In genomic region chr7:128403988-128404387, GRCm38 (mm10) we compare ENCODE assay signal across 27 mouse cellular contexts. TPM values are rescaled to one million over a fixed set of nuclear protein-coding genes. Genes with fewer than 3 reads are reported as not detected.
A peak's percentile ranks its signal among the peaks of the same experiment; 100 is the strongest.
DNase-seq lines count a peak whose midpoint lies in the region; ATAC-seq and TF ChIP-seq lines count a peak whose summit lies in the region.
"Had no signal": no experiment of that assay in that cellular context is flagged by ENCODE, and none has a peak within 500 bp of the region (broad histone marks: within the 10 kb centered on the region; RNA-seq: fewer than 3 reads in every experiment).

No protein-coding gene starts in this region.

- H3K4me1 ChIP-seq in liver, embryonic 11.5 days (replicated peaks; ENCODE audit: control insufficient read depth, insufficient read depth, low read length), result peaks cover 42% of the 10 kb centered on the region
- H3K4me1 ChIP-seq in liver, embryonic 16.5 days (ENCODE audit: control insufficient read depth, low read depth, low read length), result peaks cover 18% of the 10 kb centered on the region
- no peaks in the 10 kb centered on the region for H3K4me1 ChIP-seq in forebrain, postnatal 0 days (ENCODE audit: insufficient read depth)
- H3K4me1 ChIP-seq: embryonic facial prominence, embryonic 13.5 days; forebrain, embryonic 12.5 days; forebrain, embryonic 15.5 days; hindbrain, embryonic 10.5 days; hindbrain, embryonic 13.5 days had no signal

- H3K36me3 ChIP-seq in liver, embryonic 11.5 days (ENCODE audit: control insufficient read depth, insufficient read depth, low read length), result peaks cover 20% of the 10 kb centered on the region
- peaks cover 8% of the 10 kb centered on the region; the same call in 1 of the 2 replicates for H3K36me3 ChIP-seq in liver, embryonic 16.5 days (ENCODE audit: control insufficient read depth, insufficient read depth)
- H3K36me3 ChIP-seq in forebrain, postnatal 0 days (ENCODE audit: insufficient read depth), result no peaks in the 10 kb centered on the region
- H3K36me3 ChIP-seq: embryonic facial prominence, embryonic 10.5 days; embryonic facial prominence, embryonic 13.5 days; forebrain, embryonic 12.5 days; forebrain, embryonic 15.5 days; hindbrain, embryonic 10.5 days had no signal

- 61% methylated on average over 6 of the region's 6 CpGs for WGBS in liver, embryonic 11.5 days
- 55% methylated on average over 6 of the region's 6 CpGs for WGBS in liver, embryonic 16.5 days (ENCODE audit: insufficient replicate concordance)
- 86% methylated on average over 6 of the region's 6 CpGs for WGBS in forebrain, postnatal 0 days

- no peak for ATAC-seq in liver, embryonic 11.5 days (replicated peaks; ENCODE audit: low FRiP score)
- no peak for ATAC-seq in liver, embryonic 16.5 days (ENCODE audit: low read depth)
- ATAC-seq in forebrain, postnatal 0 days, result no peak
- ATAC-seq: forebrain, embryonic 15.5 days; hindbrain, embryonic 16.5 days had no signal

- H3K27ac ChIP-seq in liver, embryonic 11.5 days (ENCODE audit: low read depth, low read length), result peak overlapping the region; percentile 78
- H3K27ac ChIP-seq in liver, embryonic 16.5 days (ENCODE audit: low read length), result peak overlapping the region; percentile 16; the same call in 1 of the 2 replicates
- no peak overlapping the region for H3K27ac ChIP-seq in forebrain, postnatal 0 days (ENCODE audit: low read depth, low read length)
- H3K27ac ChIP-seq: embryonic facial prominence, embryonic 10.5 days; embryonic facial prominence, embryonic 13.5 days; forebrain, embryonic 12.5 days; forebrain, embryonic 15.5 days; heart, adult 2 months; hindbrain, embryonic 10.5 days; hindbrain, embryonic 13.5 days had no signal

- peak overlapping the region; percentile 24 for H3K4me2 ChIP-seq in liver, embryonic 11.5 days
- no peak overlapping the region for H3K4me2 ChIP-seq in liver, embryonic 16.5 days (ENCODE audit: low read depth, low read length)
- H3K4me2 ChIP-seq in forebrain, postnatal 0 days (ENCODE audit: low read depth), result no peak overlapping the region
- H3K4me2 ChIP-seq: embryonic facial prominence, embryonic 13.5 days; forebrain, embryonic 12.5 days; forebrain, embryonic 15.5 days; heart, embryonic 11.5 days; hindbrain, embryonic 13.5 days had no signal

- H3K9ac ChIP-seq in liver, embryonic 11.5 days (ENCODE audit: low read depth, low read length), result no peak overlapping the region
- no peak overlapping the region for H3K9ac ChIP-seq in liver, embryonic 16.5 days (ENCODE audit: low read depth, low read length)
- no peak overlapping the region for H3K9ac ChIP-seq in forebrain, postnatal 0 days
- H3K9ac ChIP-seq: embryonic facial prominence, embryonic 13.5 days; forebrain, embryonic 12.5 days; forebrain, embryonic 15.5 days; hindbrain, embryonic 13.5 days had no signal

- no peaks in the 10 kb centered on the region for H3K27me3 ChIP-seq in liver, embryonic 11.5 days (replicated peaks; ENCODE audit: control insufficient read depth, insufficient read depth, low read length)
- H3K27me3 ChIP-seq in liver, embryonic 16.5 days (ENCODE audit: control insufficient read depth, insufficient read depth, low read depth, low read length), result no peaks in the 10 kb centered on the region
- H3K27me3 ChIP-seq in forebrain, postnatal 0 days (ENCODE audit: insufficient read depth, low read length), result no peaks in the 10 kb centered on the region
- H3K27me3 ChIP-seq: CH12.LX; embryonic facial prominence, embryonic 13.5 days; forebrain, embryonic 12.5 days; forebrain, embryonic 15.5 days; hindbrain, embryonic 13.5 days had no signal

- no peak for DNase-seq in liver, embryonic 11.5 days (ENCODE audit: low spot score)
- DNase-seq in liver, result no peak
- peak; percentile 5 for DNase-seq in thymus, postnatal 4 days
- DNase-seq in thymus, adult 18-20 months, result no peak
- DNase-seq in forebrain, postnatal 0 days, result no peak
- DNase-seq: adrenal gland, adult 2 months; adrenal gland, postnatal 14 days; B cell, adult 2 months; cerebellum, adult 11 months; cerebellum, adult 2 months; cerebellum, postnatal 10 days; cerebellum, postnatal 36 days; embryo, embryonic 11 days; gastrocnemius, postnatal 10 days; gastrocnemius, postnatal 36 days; heart, adult 2 months had no signal

- TF ChIP-seq CTCF in forebrain, postnatal 0 days (IDR thresholded peaks at IDR 0.05; ENCODE audit: low read depth), result no peak

- H3K4me3 ChIP-seq in liver, embryonic 11.5 days (ENCODE audit: low read depth, low read length), result no peak overlapping the region
- no peak overlapping the region for H3K4me3 ChIP-seq in liver, embryonic 16.5 days (ENCODE audit: low read depth, low read length)
- H3K4me3 ChIP-seq in forebrain, postnatal 0 days (ENCODE audit: low read depth, low read length), result no peak overlapping the region
- H3K4me3 ChIP-seq: embryonic facial prominence, embryonic 10.5 days; embryonic facial prominence, embryonic 13.5 days; erythroblast, embryonic 14.5 days; forebrain, embryonic 12.5 days; forebrain, embryonic 15.5 days; heart, adult 2 months; hindbrain, embryonic 10.5 days; hindbrain, embryonic 13.5 days had no signal

- no peaks in the 10 kb centered on the region for H3K9me3 ChIP-seq in liver, embryonic 11.5 days (ENCODE audit: control insufficient read depth, low read length)
- no peaks in the 10 kb centered on the region for H3K9me3 ChIP-seq in liver, embryonic 16.5 days (replicated peaks; ENCODE audit: control insufficient read depth, low read length)
- no peaks in the 10 kb centered on the region for H3K9me3 ChIP-seq in forebrain, postnatal 0 days (ENCODE audit: low read length)
- H3K9me3 ChIP-seq: embryonic facial prominence, embryonic 13.5 days; forebrain, embryonic 12.5 days; forebrain, embryonic 15.5 days; hindbrain, embryonic 13.5 days had no signal

RNA-seq across cellular contexts. Expression of gene Rgs10, which starts 14.6 kb away (rescaled TPM):
- polyA plus RNA-seq in liver, embryonic 11.5 days (2014; fragmentation: Nextera tagmentation; extraction: Ambion mirVana), result 88.1 and 88.2 TPM in 2 replicates
- 27.6 and 29.6 TPM in 2 replicates for polyA plus RNA-seq in liver, embryonic 16.5 days (2015; fragmentation: Nextera tagmentation; extraction: Ambion mirVana)
- 53.2 and 54.5 TPM in 2 replicates for total RNA-seq in forebrain, postnatal 0 days (2014; rRNA removed)
- 51.7 and 64.2 TPM in 2 replicates for polyA plus RNA-seq in forebrain, postnatal 0 days (2015; fragmentation: Nextera tagmentation; extraction: Ambion mirVana)

RNA-seq across cellular contexts. Expression of gene Tial1, which starts 57.5 kb away (rescaled TPM):
- polyA plus RNA-seq in liver, embryonic 11.5 days (2014; fragmentation: Nextera tagmentation; extraction: Ambion mirVana), result 34.0 and 34.8 TPM in 2 replicates
- 8.5 and 9.9 TPM in 2 replicates for polyA plus RNA-seq in liver, embryonic 16.5 days (2015; fragmentation: Nextera tagmentation; extraction: Ambion mirVana)
- 60.9 and 76.7 TPM in 2 replicates for total RNA-seq in forebrain, postnatal 0 days (2014; rRNA removed)
- polyA plus RNA-seq in forebrain, postnatal 0 days (2015; fragmentation: Nextera tagmentation; extraction: Ambion mirVana), result 17.3 and 22.5 TPM in 2 replicates
